Mouse (Mus musculus) limb, embryonic 14.5 days (tissue): ENCODE data around the gene Rpl13a. TPM values are rescaled to one million over a fixed set of nuclear protein-coding genes. Genes with fewer than 3 reads are reported as not detected.

Experiments used
- ATAC-seq: fragments of 200-750 bp; cut with Nextera tagmentation; 2 replicates; pipeline ENCODE4 v1.8.0; 2017; ENCODE audit warnings: low read depth, moderate number of reproducible peaks, moderate TSS enrichment; ENCODE audit not compliant: low FRiP score
- DNase-seq: peaks from one replicate; pipeline ENCODE4 v3.0.0-alpha.2; 2015; ENCODE audit warnings: low spot score
- H3K27ac ChIP-seq: fragments of 300-500 bp; sonication (generic); replicated peaks from 2 replicates; pipeline ENCODE4 v1.5.1; 2014; ENCODE audit warnings: low read depth, mild to moderate bottlenecking, low read length, moderate library complexity, mixed read lengths
- H3K27me3 ChIP-seq: fragments of 300-500 bp; sonication (generic); 2 replicates; pipeline ENCODE4 v1.6.1; 2014; ENCODE audit warnings: low read length, mixed read lengths; ENCODE audit not compliant: control insufficient read depth, insufficient read depth
- H3K36me3 ChIP-seq: fragments of 300-500 bp; sonication (generic); 2 replicates; pipeline ENCODE4 v1.6.1; 2014; ENCODE audit warnings: mild to moderate bottlenecking, low read length, moderate library complexity, mixed read lengths; ENCODE audit not compliant: control insufficient read depth, insufficient read depth
- H3K4me1 ChIP-seq: fragments of 300-500 bp; sonication (generic); 2 replicates; pipeline ENCODE4 v1.6.1; 2014; ENCODE audit warnings: antibody characterized with exemption, low read length, mixed read lengths; ENCODE audit not compliant: control insufficient read depth, insufficient read depth
- H3K4me2 ChIP-seq: fragments of 300-500 bp; sonication (generic); replicated peaks from 2 replicates; pipeline ENCODE4 v1.6.1; 2014; ENCODE audit warnings: low read depth, mild to moderate bottlenecking, low read length, moderate library complexity; ENCODE audit not compliant: severe bottlenecking
- H3K4me3 ChIP-seq: fragments of 300-500 bp; sonication (generic); replicated peaks from 2 replicates; pipeline ENCODE4 v1.5.1; 2014; ENCODE audit warnings: low read length
- H3K9ac ChIP-seq: fragments of 300-500 bp; sonication (generic); 2 replicates; pipeline ENCODE4 v1.6.1; 2014; ENCODE audit warnings: mild to moderate bottlenecking, low read depth, low read length, moderate library complexity; ENCODE audit not compliant: severe bottlenecking
- H3K9me3 ChIP-seq: fragments of 300-500 bp; sonication (generic); 2 replicates; pipeline ENCODE4 v1.6.1; 2016; ENCODE audit warnings: low read length; ENCODE audit not compliant: control insufficient read depth
- POLR2A ChIP-seq: fragments of 200-500 bp; IDR thresholded peaks from 2 replicates; pipeline ENCODE4 v1.8.0; 2012; ENCODE audit warnings: inconsistent platforms, mild to moderate bottlenecking, moderate library complexity, borderline replicate concordance; ENCODE audit not compliant: insufficient read depth, insufficient read length; ENCODE audit errors: extremely low read depth
- WGBS: fragments of 180-500 bp; shearing (Covaris S2); extraction: QIAGEN DNeasy Blood & Tissue Kit; methylation state at CpG from one replicate; pipeline ENCODE4 v1.1.7; 2014; 5-methylcytosine and 5-hydroxymethylcytosine counted together
- polyA plus RNA-seq, 2 experiments: library from polyadenylated mRNA; depleted of rRNA in 1 of 2; stranded (reverse) in 1 of 2; unstranded in 1 of 2; fragments of >200 nt; fragmentation: Nextera tagmentation in 1 of 2; extraction: Ambion mirVana in 1 of 2; gene quantifications; 2 replicates each; pipeline versions ENCODE4 v1.2.1 to v1.2.3; 2012 to 2014

The Rpl13a gene
- polyA plus RNA-seq, 2 experiments, result 1,777 to 3,912 TPM

- H3K27ac ChIP-seq, result peak overlapping the region; percentile 82
- H3K4me1 ChIP-seq, result peaks cover 19% of the 10 kb centered on the region
- H3K27me3 ChIP-seq, result no peaks in the 10 kb centered on the region
- H3K4me2 ChIP-seq, result no peak overlapping the region
- DNase-seq (no peak), ATAC-seq (no peak)
- no peak overlapping the region for H3K4me3 ChIP-seq
- peaks cover 18% of the 10 kb centered on the region for H3K36me3 ChIP-seq
- TF ChIP-seq POLR2A, result no peak
- no peak overlapping the region for H3K9ac ChIP-seq
- WGBS, result 28% methylated on average over 18 of the region's 18 CpGs
- H3K9me3 ChIP-seq, result no peaks in the 10 kb centered on the region
Observed at GRCm38 (mm10) chr7:45093516-45093905, 35.0 kb downstream of the Rpl13a start.

- Histone ChIP-seq H3K9ac (peak overlapping the region; percentile 18; the same call in 1 of the 2 replicates), H3K4me2 (peak overlapping the region; percentile 31; the same call in 1 of the 2 replicates), H3K27me3 (no peaks in the 10 kb centered on the region), H3K27ac (peak overlapping the region; percentile 82), H3K36me3 (peaks cover 19% of the 10 kb centered on the region), H3K4me3 (no peak overlapping the region), H3K4me1 (peaks cover 19% of the 10 kb centered on the region), H3K9me3 (no peaks in the 10 kb centered on the region)
- ATAC-seq, result no peak
- WGBS, result 29% methylated on average over 12 of the region's 12 CpGs
- no peak for TF ChIP-seq POLR2A
- DNase-seq, result peak; percentile 78
Observed at GRCm38 (mm10) chr7:45092828-45093515, 35.6 kb downstream of the Rpl13a start.

- Histone ChIP-seq H3K27ac (peak within 1 kb of the TSS; percentile 95), H3K36me3 (peaks cover 27% of the 10 kb centered on the region), H3K4me3 (peak within 1 kb of the TSS; percentile 74), H3K9ac (peak within 1 kb of the TSS; percentile 88), H3K4me1 (peaks cover 19% of the 10 kb centered on the region), H3K4me2 (peak within 1 kb of the TSS; percentile 85), H3K9me3 (no peaks in the 10 kb centered on the region), H3K27me3 (no peaks in the 10 kb centered on the region)
- under 1% methylated on average over 16 of the region's 16 CpGs for WGBS
- TF ChIP-seq POLR2A, result peak; percentile 81; the same call in 1 of the 2 replicates
- ATAC-seq (peak; percentile 95), DNase-seq (peak; percentile 98)
Observed at GRCm38 (mm10) chr7:45092048-45092447, 36.5 kb downstream of the Rpl13a start, which contains the start of gene Rcn3. TSS of gene Rcn3 (minus strand) at chr7:45092221.

- H3K4me3 ChIP-seq, result peak overlapping the region; percentile 74
- H3K36me3 ChIP-seq, result peaks cover 34% of the 10 kb centered on the region
- H3K4me2 ChIP-seq, result peak overlapping the region; percentile 85
- peak overlapping the region; percentile 95 for H3K27ac ChIP-seq
- no peak for TF ChIP-seq POLR2A
- peak overlapping the region; percentile 88 for H3K9ac ChIP-seq
- H3K27me3 ChIP-seq, result no peaks in the 10 kb centered on the region
- H3K9me3 ChIP-seq, result no peaks in the 10 kb centered on the region
- peak; percentile 56 for ATAC-seq
- peak; percentile 42 for DNase-seq
- 8% methylated on average over 34 of the region's 35 CpGs for WGBS
- H3K4me1 ChIP-seq, result peaks cover 19% of the 10 kb centered on the region
Observed at GRCm38 (mm10) chr7:45091001-45091990, 37.3 kb downstream of the Rpl13a start.

- H3K4me1 ChIP-seq, result peaks cover 19% of the 10 kb centered on the region
- H3K36me3 ChIP-seq, result peaks cover 43% of the 10 kb centered on the region
- no peaks in the 10 kb centered on the region for H3K27me3 ChIP-seq
- peak overlapping the region; percentile 88 for H3K9ac ChIP-seq
- 77% methylated on average over 13 of the region's 13 CpGs for WGBS
- peak overlapping the region; percentile 85 for H3K4me2 ChIP-seq
- ATAC-seq (no peak), DNase-seq (no peak)
- H3K4me3 ChIP-seq, result peak overlapping the region; percentile 74
- H3K27ac ChIP-seq, result peak overlapping the region; percentile 95
- no peaks in the 10 kb centered on the region for H3K9me3 ChIP-seq
- TF ChIP-seq POLR2A, result no peak
Observed at GRCm38 (mm10) chr7:45090251-45090977, 38.1 kb downstream of the Rpl13a start.
